Mouse (Mus musculus) stomach, embryonic 14.5 days (tissue): ENCODE results near the gene Hoxa2. TPM values are rescaled to one million over a fixed set of nuclear protein-coding genes. Genes with fewer than 3 reads are reported as not detected.

Experiments
- ATAC-seq: fragments of 200-750 bp; cut with Nextera tagmentation; 2 replicates; pipeline ENCODE4 v1.8.0; 2017; ENCODE audit warnings: low read depth, moderate TSS enrichment; ENCODE audit not compliant: insufficient number of reproducible peaks, insufficient read depth, low FRiP score
- H3K27ac ChIP-seq: fragments of 300-500 bp; sonication (generic); 2 replicates; pipeline ENCODE4 v1.5.1; 2014; ENCODE audit warnings: mild to moderate bottlenecking, low read length, moderate library complexity, mixed read lengths
- H3K27me3 ChIP-seq: fragments of 300-500 bp; sonication (generic); 2 replicates; pipeline ENCODE4 v1.6.1; 2014; ENCODE audit warnings: low read length, control low read depth, mixed read lengths; ENCODE audit not compliant: control insufficient read depth, insufficient read depth
- H3K36me3 ChIP-seq: fragments of 300-500 bp; sonication (generic); 2 replicates; pipeline ENCODE4 v1.6.1; 2014; ENCODE audit warnings: mild to moderate bottlenecking, control low read depth, low read length, moderate library complexity, mixed read lengths; ENCODE audit not compliant: control insufficient read depth, insufficient read depth
- H3K4me1 ChIP-seq: fragments of 300-500 bp; sonication (generic); 2 replicates; pipeline ENCODE4 v1.6.1; 2014; ENCODE audit warnings: low read length, control low read depth, mixed read lengths; ENCODE audit not compliant: control insufficient read depth, insufficient read depth
- H3K4me2 ChIP-seq: fragments of 300-500 bp; sonication (generic); replicated peaks from 2 replicates; pipeline ENCODE4 v1.6.1; 2014; ENCODE audit warnings: low read depth, low read length, control low read depth
- H3K4me3 ChIP-seq: fragments of 300-500 bp; sonication (generic); 2 replicates; pipeline ENCODE4 v1.5.1; 2014; ENCODE audit warnings: low read depth, low read length, control low read depth
- H3K9ac ChIP-seq: fragments of 300-500 bp; sonication (generic); replicated peaks from 2 replicates; pipeline ENCODE4 v1.6.1; 2014; ENCODE audit warnings: low read depth, mild to moderate bottlenecking, control low read depth, low read length, moderate library complexity, mixed read lengths
- H3K9me3 ChIP-seq: fragments of 300-500 bp; sonication (generic); 2 replicates; pipeline ENCODE4 v1.6.1; 2016; ENCODE audit warnings: low read depth, low read length, control low read depth; ENCODE audit not compliant: control insufficient read depth
- WGBS: fragments of 180-500 bp; shearing (Covaris S2); extraction: QIAGEN DNeasy Blood & Tissue Kit; methylation state at CpG from one replicate; pipeline ENCODE4 v1.1.7; 2014; 5-methylcytosine and 5-hydroxymethylcytosine counted together
- polyA plus RNA-seq: library from polyadenylated mRNA; unstranded; fragments of >200 nt; fragmentation: Nextera tagmentation; extraction: Ambion mirVana; gene quantifications from 2 replicates; pipeline ENCODE4 v1.2.1, GENCODE M21; 2014

Gene Hoxa2
- polyA plus RNA-seq: 17.4 and 18.5 TPM in 2 replicates

- peak within 1 kb of the TSS; percentile 61 for H3K4me2 ChIP-seq
- H3K4me3 ChIP-seq: peak within 1 kb of the TSS; percentile 78
- peaks cover 2% of the 10 kb centered on the region; the same call in 1 of the 2 replicates for H3K36me3 ChIP-seq
- H3K27me3 ChIP-seq: no peaks in the 10 kb centered on the region
- no peaks in the 10 kb centered on the region for H3K9me3 ChIP-seq
- peak within 1 kb of the TSS; percentile 98 for H3K27ac ChIP-seq
- WGBS: under 1% methylated on average over 25 of the region's 25 CpGs
- H3K4me1 ChIP-seq: peaks cover 18% of the 10 kb centered on the region
- no peak for ATAC-seq
- peak within 1 kb of the TSS; percentile 78 for H3K9ac ChIP-seq
Measured at GRCm38 (mm10) chr6:52164626-52165440, at the start of gene Hoxa2. TSS of gene Hoxa2 (minus strand) at chr6:52164831.

DNA sequence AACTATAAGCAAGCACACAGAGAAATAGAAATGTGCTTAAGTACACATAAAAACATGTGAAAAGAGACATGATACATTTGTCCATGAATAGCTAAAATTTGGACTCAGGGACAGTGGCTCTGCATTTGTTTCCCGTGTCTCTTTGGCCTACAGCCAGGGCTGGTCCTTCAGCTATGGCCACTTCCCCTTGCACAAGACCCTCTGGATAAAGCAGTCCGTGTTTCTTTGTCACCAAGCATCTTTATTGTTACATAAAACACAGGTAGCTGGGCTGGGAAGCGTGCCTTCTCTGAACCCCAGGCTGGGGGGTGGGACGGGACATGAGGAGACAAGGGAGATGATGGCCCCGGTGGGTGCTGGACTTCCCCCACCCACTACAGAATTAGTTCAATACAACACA, 49.6 kb upstream of the Hoxa2 start:
- WGBS: 21% methylated on average over 5 of the region's 5 CpGs
- no peak overlapping the region for H3K27ac ChIP-seq
- no peaks in the 10 kb centered on the region for H3K9me3 ChIP-seq
- peaks cover 51% of the 10 kb centered on the region for H3K27me3 ChIP-seq
- 0 out of 2 replicates have a peak, but pooled peaks cover 4% of the 10 kb centered on the region for H3K4me1 ChIP-seq
- H3K4me2 ChIP-seq: peak overlapping the region; percentile 35; the same call in 1 of the 2 replicates
- no peak for ATAC-seq
- no peak overlapping the region for H3K4me3 ChIP-seq
- no peaks in the 10 kb centered on the region for H3K36me3 ChIP-seq
- H3K9ac ChIP-seq: no peak overlapping the region

GRCm38 (mm10) chr6:52213119-52213986, 48.7 kb upstream of the Hoxa2 start, which contains the start of the genes Hoxa3 and Gm28308:
TSS of gene Hoxa3 (minus strand) at chr6:52213336.
TSS of gene Gm28308 (minus strand) at chr6:52213339.
- 4% methylated on average over 38 of the region's 38 CpGs for WGBS
- peaks cover 42% of the 10 kb centered on the region for H3K27me3 ChIP-seq

GRCm38 (mm10) chr6:52212556-52213118, 48.0 kb upstream of the Hoxa2 start:
- WGBS: 3% methylated on average over 22 of the region's 22 CpGs
- peak overlapping the region; percentile 78 for H3K4me2 ChIP-seq
- H3K4me3 ChIP-seq: peak overlapping the region; percentile 47
- H3K36me3 ChIP-seq: no peaks in the 10 kb centered on the region
- H3K27me3 ChIP-seq: peaks cover 36% of the 10 kb centered on the region
- no peak for ATAC-seq
- 0 out of 2 replicates have a peak, but pooled peaks cover 2% of the 10 kb centered on the region for H3K4me1 ChIP-seq
- H3K9me3 ChIP-seq: no peaks in the 10 kb centered on the region
- H3K9ac ChIP-seq: peak overlapping the region; percentile 62
- H3K27ac ChIP-seq: peak overlapping the region; percentile 84

More at GRCm38 (mm10) chr6:52213119-52213986, 48.7 kb upstream of the Hoxa2 start, which contains the start of the genes Hoxa3 and Gm28308:
- H3K4me2 ChIP-seq: peak within 1 kb of the TSS; percentile 78
- peak within 1 kb of the TSS; percentile 62 for H3K9ac ChIP-seq
- 0 out of 2 replicates have a peak, but pooled peaks have one; percentile 29 for ATAC-seq
- peak within 1 kb of the TSS; percentile 84 for H3K27ac ChIP-seq
- H3K9me3 ChIP-seq: no peaks in the 10 kb centered on the region
- peak within 1 kb of the TSS; percentile 47 for H3K4me3 ChIP-seq
- no peaks in the 10 kb centered on the region for H3K36me3 ChIP-seq
- 0 out of 2 replicates have a peak, but pooled peaks cover 4% of the 10 kb centered on the region for H3K4me1 ChIP-seq

GRCm38 (mm10) chr6:52211961-52212360, 47.3 kb upstream of the Hoxa2 start:
- WGBS: 5% methylated on average over 13 of the region's 13 CpGs
- Histone ChIP-seq H3K4me1 (no peaks in the 10 kb centered on the region), H3K27ac (peak overlapping the region; percentile 84; the same call in 1 of the 2 replicates), H3K4me3 (peak overlapping the region; percentile 47), H3K36me3 (no peaks in the 10 kb centered on the region), H3K9me3 (no peaks in the 10 kb centered on the region), H3K27me3 (peaks cover 36% of the 10 kb centered on the region), H3K9ac (peak overlapping the region; percentile 62), H3K4me2 (peak overlapping the region; percentile 78)
- no peak for ATAC-seq

DNA sequence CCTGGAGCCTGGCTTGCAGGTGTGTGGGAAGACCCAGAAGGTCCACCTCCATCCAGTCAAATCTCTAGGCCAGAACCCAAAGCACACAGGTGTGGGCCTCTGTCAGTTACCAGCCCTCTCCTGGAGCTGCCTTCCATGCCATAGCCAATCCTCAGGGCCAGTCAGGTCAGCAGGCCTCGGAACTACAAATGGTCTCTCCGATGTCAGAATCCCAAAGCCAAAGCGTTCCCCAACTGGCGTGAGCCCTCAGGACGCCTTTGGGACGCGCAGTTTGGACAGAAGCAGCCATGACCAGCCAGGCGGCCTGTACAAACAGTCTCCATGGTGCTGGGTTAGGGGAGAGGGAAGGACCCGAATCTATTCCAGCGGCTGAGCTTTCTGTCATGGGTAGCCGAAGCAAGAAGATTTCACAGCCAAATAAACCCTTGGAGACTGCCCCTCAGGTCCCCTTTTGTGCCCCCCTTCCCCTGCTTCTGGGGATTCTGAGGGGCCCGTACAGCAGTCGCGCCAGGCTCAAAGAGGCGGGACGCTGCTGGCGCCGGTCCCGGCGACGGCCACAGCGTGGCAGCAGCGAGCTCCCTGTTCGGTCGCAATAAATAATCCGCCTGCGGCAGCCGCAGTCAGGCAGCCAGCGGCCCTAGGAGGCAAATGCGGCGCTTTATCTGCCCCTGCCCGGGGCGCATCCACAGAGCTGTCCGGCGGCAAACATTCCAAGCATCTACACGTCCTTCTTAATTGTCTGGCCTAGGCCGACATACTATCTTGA, 46.7 kb upstream of the Hoxa2 start:
- Histone ChIP-seq H3K9ac (peak overlapping the region; percentile 62), H3K36me3 (no peaks in the 10 kb centered on the region), H3K9me3 (no peaks in the 10 kb centered on the region), H3K27me3 (peaks cover 36% of the 10 kb centered on the region), H3K4me1 (no peaks in the 10 kb centered on the region), H3K4me3 (peak overlapping the region; percentile 47), H3K4me2 (peak overlapping the region; percentile 78), H3K27ac (peak overlapping the region; percentile 84; the same call in 1 of the 2 replicates)
- ATAC-seq: peak; percentile 19; the same call in 1 of the 2 replicates
- WGBS: 2% methylated on average over 37 of the region's 37 CpGs

- 23% methylated on average over 12 of the region's 12 CpGs for WGBS
- Histone ChIP-seq H3K4me3 (peak overlapping the region; percentile 47), H3K36me3 (no peaks in the 10 kb centered on the region), H3K27ac (peak overlapping the region; percentile 71; the same call in 1 of the 2 replicates), H3K4me2 (peak overlapping the region; percentile 78), H3K9me3 (no peaks in the 10 kb centered on the region), H3K4me1 (peaks cover 3% of the 10 kb centered on the region; the same call in 1 of the 2 replicates), H3K9ac (peak overlapping the region; percentile 18), H3K27me3 (peaks cover 24% of the 10 kb centered on the region)
- no peak for ATAC-seq
Measured at GRCm38 (mm10) chr6:52209685-52210046, 45.0 kb upstream of the Hoxa2 start.
